Mouse (Mus musculus) retina, adult 2 months (tissue): ENCODE measurements at regions not wholly inside any gene's neighbourhood (a gene's known extent, or its start where the extent isn't known, plus 50 kb on each side); places are given as distances from the start of the nearest gene placed in this dataset.
"Not testable (repeated sequence)": the region's sequence is repeated elsewhere in the genome, so short reads cannot be mapped to it uniquely, and the experiment has no call there.

ENCODE experiments used
- DNase-seq: peaks from one replicate; pipeline ENCODE4 v3.0.0-alpha.2; 2012; ENCODE audit warnings: low read depth, low spot score

GRCm38 (mm10) chr16:25478300-25478699 lies 191.7 kb downstream of the Tprg start:
- no peak for DNase-seq

GRCm38 (mm10) chr16:25483831-25484254 lies 197.2 kb downstream of the Tprg start:
- no peak for DNase-seq

GRCm38 (mm10) chr16:25485007-25485406 lies 198.4 kb downstream of the Tprg start:
- DNase-seq, result no peak

GRCm38 (mm10) chr16:25486477-25487094 lies 197.0 kb upstream of the Trp63 start:
- DNase-seq, result no peak

GRCm38 (mm10) chr16:25490847-25491246 lies 192.7 kb upstream of the Trp63 start:
- no peak for DNase-seq

- no peak for DNase-seq
Measured at GRCm38 (mm10) chr16:25494153-25494552, 189.4 kb upstream of the Trp63 start.

- no peak for DNase-seq
Measured at GRCm38 (mm10) chr16:25495586-25496196, 187.9 kb upstream of the Trp63 start.

GRCm38 (mm10) chr16:25504829-25505228 lies 178.7 kb upstream of the Trp63 start:
- DNase-seq, result no peak

- DNase-seq, result no peak
Measured at GRCm38 (mm10) chr16:25517114-25517868, 166.3 kb upstream of the Trp63 start.

GRCm38 (mm10) chr16:25523141-25523540 lies 160.4 kb upstream of the Trp63 start:
- not testable (repeated sequence) for DNase-seq

- DNase-seq, result no peak
Measured at GRCm38 (mm10) chr16:25523621-25524020, 159.9 kb upstream of the Trp63 start.

- DNase-seq, result no peak
Measured at GRCm38 (mm10) chr16:25527850-25528249, 155.7 kb upstream of the Trp63 start.

GRCm38 (mm10) chr16:25528313-25528712 lies 155.2 kb upstream of the Trp63 start:
- DNase-seq, result no peak

GRCm38 (mm10) chr16:25529681-25530080 lies 153.9 kb upstream of the Trp63 start:
- no peak for DNase-seq

- no peak for DNase-seq
Measured at GRCm38 (mm10) chr16:25531761-25532336, 151.7 kb upstream of the Trp63 start.

- DNase-seq, result no peak
Measured at GRCm38 (mm10) chr16:25532519-25533205, 150.9 kb upstream of the Trp63 start.

GRCm38 (mm10) chr16:25533206-25533580 lies 150.4 kb upstream of the Trp63 start:
- DNase-seq, result peak; percentile 13

- no peak for DNase-seq
Measured at GRCm38 (mm10) chr16:25536550-25536949, 147.0 kb upstream of the Trp63 start.

- no peak for DNase-seq
Measured at GRCm38 (mm10) chr16:25549542-25550110, 133.9 kb upstream of the Trp63 start.

- DNase-seq, result no peak
Measured at GRCm38 (mm10) chr16:25557181-25557580, 126.4 kb upstream of the Trp63 start.

GRCm38 (mm10) chr16:25580216-25580615 lies 103.3 kb upstream of the Trp63 start:
- DNase-seq, result no peak
